Mouse (Mus musculus) heart, adult 8-10 months (tissue): ENCODE measurements around the gene Sp7. TPM values are rescaled to one million over a fixed set of nuclear protein-coding genes. Genes with fewer than 3 reads are reported as not detected.

ENCODE experiments used
- DNase-seq: peaks from one replicate; pipeline ENCODE4 v3.0.0; 2022; ENCODE audit warnings: low spot score
- total RNA-seq, 4 experiments: library from RNA; stranded (reverse); gene quantifications; 2 replicates each; pipeline ENCODE4 v1.2.4; 2022

Sp7 gene
- total RNA-seq, 4 experiments from 2014 or later: not detected

GRCm38 (mm10) chr15:102388942-102389341, 22.0 kb upstream of the Sp7 start:
- no peak for DNase-seq

- DNase-seq: no peak
These were observed 19.7 kb upstream of the Sp7 start for GRCm38 (mm10) chr15:102386640-102387039.

GRCm38 (mm10) chr15:102383671-102384070, 16.7 kb upstream of the Sp7 start:
- no peak for DNase-seq

- peak; percentile 79 for DNase-seq
These were observed 14.6 kb upstream of the Sp7 start for GRCm38 (mm10) chr15:102381575-102381974.

GRCm38 (mm10) chr15:102377810-102378262, 10.9 kb upstream of the Sp7 start:
- peak; percentile 88 for DNase-seq

- DNase-seq: peak; percentile 87
These were observed 10.2 kb upstream of the Sp7 start for GRCm38 (mm10) chr15:102377163-102377543.

- no peak for DNase-seq
These were observed 9.6 kb upstream of the Sp7 start for GRCm38 (mm10) chr15:102376453-102377162.

GRCm38 (mm10) chr15:102370727-102371126, 3.7 kb upstream of the Sp7 start:
- no peak for DNase-seq

- no peak for DNase-seq
These were observed 3.0 kb upstream of the Sp7 start for GRCm38 (mm10) chr15:102369972-102370371.

GRCm38 (mm10) chr15:102366238-102366637, 744 bp downstream of the Sp7 start:
- no peak for DNase-seq

GRCm38 (mm10) chr15:102364678-102365077, 2.3 kb downstream of the Sp7 start:
- no peak for DNase-seq

GRCm38 (mm10) chr15:102362648-102363047, 4.3 kb downstream of the Sp7 start:
- DNase-seq: no peak

- DNase-seq: no peak
These were observed 8.1 kb downstream of the Sp7 start for GRCm38 (mm10) chr15:102358834-102359233.

- no peak for DNase-seq
These were observed 8.9 kb downstream of the Sp7 start for GRCm38 (mm10) chr15:102358126-102358525.

- no peak for DNase-seq
These were observed 10.3 kb downstream of the Sp7 start for GRCm38 (mm10) chr15:102356501-102357325.

- DNase-seq: no peak
These were observed 11.0 kb downstream of the Sp7 start for GRCm38 (mm10) chr15:102355871-102356441.

GRCm38 (mm10) chr15:102355134-102355870, 11.7 kb downstream of the Sp7 start:
- peak; percentile 22 for DNase-seq

GRCm38 (mm10) chr15:102353986-102354385, 13.0 kb downstream of the Sp7 start:
- no peak for DNase-seq

GRCm38 (mm10) chr15:102352177-102352576, 14.8 kb downstream of the Sp7 start:
- no peak for DNase-seq

GRCm38 (mm10) chr15:102350942-102351291, 16.1 kb downstream of the Sp7 start:
- DNase-seq: no peak

GRCm38 (mm10) chr15:102350138-102350941, 16.6 kb downstream of the Sp7 start, which contains the start of gene Aaas:
TSS of gene Aaas (minus strand) at chr15:102350771.
- peak; percentile 95 for DNase-seq
